ENCODE assay signal across 10 mouse cellular contexts in genomic region chr8:120807719-120808118, GRCm38 (mm10).
DNase-seq lines count a peak whose midpoint lies in the region; ATAC-seq lines count a peak whose summit lies in the region.
"Had no signal": no experiment of that assay in that cellular context is flagged by ENCODE, and none has a peak within 500 bp of the region (broad histone marks: within the 10 kb centered on the region; RNA-seq: fewer than 3 reads in every experiment).

No protein-coding gene starts in this region.

- WGBS in intestine, embryonic 16.5 days = 50% methylated on average over 6 of the region's 6 CpGs
- 47% methylated on average over 6 of the region's 6 CpGs for WGBS in intestine, embryonic 15.5 days
- WGBS in neural tube, embryonic 15.5 days = 51% methylated on average over 6 of the region's 6 CpGs

- H3K4me2 ChIP-seq in intestine, embryonic 16.5 days (ENCODE audit: low read depth, low read length) = no peak overlapping the region
- H3K4me2 ChIP-seq in intestine, embryonic 15.5 days (replicated peaks) = no peak overlapping the region
- no peak overlapping the region for H3K4me2 ChIP-seq in neural tube, embryonic 15.5 days
- H3K4me2 ChIP-seq: stomach, embryonic 15.5 days had no signal

- DNase-seq in A20 (ENCODE audit: low read depth, low spot score) (peak; percentile 68), R1 (ENCODE audit: low read depth, low spot score) (peak; percentile 84)
- DNase-seq in kidney, postnatal 14 days = peak; percentile 45
- DNase-seq in right cerebral cortex, adult 2 months (ENCODE audit: low spot score in 2 of 2) = no peak
- DNase-seq in adrenal gland, postnatal 25 days = no peak

- H3K27me3 ChIP-seq in intestine, embryonic 16.5 days (replicated peaks; ENCODE audit: control insufficient read depth, insufficient read depth, low read length) = no peaks in the 10 kb centered on the region; the same call in 1 of the 2 replicates
- H3K27me3 ChIP-seq in intestine, embryonic 15.5 days (replicated peaks) = no peaks in the 10 kb centered on the region
- H3K27me3 ChIP-seq in neural tube, embryonic 15.5 days (replicated peaks) = no peaks in the 10 kb centered on the region
- H3K27me3 ChIP-seq: stomach, embryonic 15.5 days had no signal

- no peaks in the 10 kb centered on the region for H3K36me3 ChIP-seq in intestine, embryonic 16.5 days (ENCODE audit: control insufficient read depth, insufficient read depth, low read length)
- no peaks in the 10 kb centered on the region for H3K36me3 ChIP-seq in intestine, embryonic 15.5 days
- no peaks in the 10 kb centered on the region for H3K36me3 ChIP-seq in neural tube, embryonic 15.5 days
- H3K36me3 ChIP-seq: stomach, embryonic 15.5 days had no signal

- no peak overlapping the region for H3K9ac ChIP-seq in intestine, embryonic 16.5 days (ENCODE audit: low read depth, low read length)
- H3K9ac ChIP-seq in intestine, embryonic 15.5 days = no peak overlapping the region
- H3K9ac ChIP-seq in neural tube, embryonic 15.5 days (replicated peaks) = no peak overlapping the region
- H3K9ac ChIP-seq: stomach, embryonic 15.5 days had no signal

- ATAC-seq in intestine, embryonic 16.5 days = 0 out of 2 replicates have a peak, but pooled peaks have one; percentile 18
- ATAC-seq in intestine, embryonic 15.5 days = no peak
- no peak for ATAC-seq in neural tube, embryonic 15.5 days (ENCODE audit: low FRiP score)

- no peaks in the 10 kb centered on the region for H3K9me3 ChIP-seq in intestine, embryonic 16.5 days (ENCODE audit: control insufficient read depth, low read length)
- no peaks in the 10 kb centered on the region for H3K9me3 ChIP-seq in intestine, embryonic 15.5 days
- H3K9me3 ChIP-seq in neural tube, embryonic 15.5 days (replicated peaks) = no peaks in the 10 kb centered on the region
- H3K9me3 ChIP-seq: stomach, embryonic 15.5 days had no signal

- H3K4me3 ChIP-seq in intestine, embryonic 16.5 days (ENCODE audit: low read length) = no peak overlapping the region
- H3K4me3 ChIP-seq in intestine, embryonic 15.5 days (replicated peaks) = no peak overlapping the region
- H3K4me3 ChIP-seq in neural tube, embryonic 15.5 days (replicated peaks) = no peak overlapping the region
- H3K4me3 ChIP-seq: myocyte; stomach, embryonic 15.5 days had no signal

- H3K27ac ChIP-seq in intestine, embryonic 16.5 days (ENCODE audit: low read length) = no peak overlapping the region
- H3K27ac ChIP-seq in intestine, embryonic 15.5 days = no peak overlapping the region
- H3K27ac ChIP-seq in neural tube, embryonic 15.5 days (replicated peaks) = no peak overlapping the region
- H3K27ac ChIP-seq: stomach, embryonic 15.5 days had no signal

- peaks cover 7% of the 10 kb centered on the region for H3K4me1 ChIP-seq in intestine, embryonic 16.5 days (ENCODE audit: control insufficient read depth, insufficient read depth, low read length)
- H3K4me1 ChIP-seq in intestine, embryonic 15.5 days (replicated peaks) = peaks cover 16% of the 10 kb centered on the region
- no peaks in the 10 kb centered on the region for H3K4me1 ChIP-seq in neural tube, embryonic 15.5 days

Comparison
In these comparisons a context has a peak if more than half of its experiments do, and no peak if none do; other contexts are left out.
1. DNase-seq: peak in A20 (single experiment), R1 (single experiment) and kidney, postnatal 14 days (single experiment); none in right cerebral cortex, adult 2 months (0 of 2) and adrenal gland, postnatal 25 days (single experiment).